Mouse (Mus musculus): ENCODE data around the gene Rptor.
"Not testable (repeated sequence)": the region's sequence is repeated elsewhere in the genome, so short reads cannot be mapped to it uniquely, and the experiment has no call there.

The Rptor gene

DNA sequence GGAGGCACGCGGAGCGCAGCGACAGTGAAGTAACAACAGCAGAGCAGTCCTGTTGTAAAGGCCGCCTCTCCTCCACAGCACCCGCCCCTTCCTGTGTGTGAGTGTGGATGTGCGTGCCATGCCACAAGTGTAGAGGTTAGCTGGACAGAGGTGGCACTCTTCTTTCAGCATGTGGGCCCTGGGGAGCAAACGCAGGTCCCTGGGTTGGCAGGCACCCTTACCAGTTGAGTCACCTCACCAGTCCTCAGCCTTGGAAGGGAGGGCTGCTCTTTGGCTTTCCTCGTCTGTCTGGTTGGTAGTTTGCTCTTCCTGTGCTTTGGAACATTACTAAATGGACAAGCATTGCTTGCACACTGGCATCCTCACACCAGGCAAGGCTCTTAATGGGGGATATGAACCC is 50.6 kb downstream of the Rptor start:
- no peak for DNase-seq (ENCODE audit: low spot score)

DNA sequence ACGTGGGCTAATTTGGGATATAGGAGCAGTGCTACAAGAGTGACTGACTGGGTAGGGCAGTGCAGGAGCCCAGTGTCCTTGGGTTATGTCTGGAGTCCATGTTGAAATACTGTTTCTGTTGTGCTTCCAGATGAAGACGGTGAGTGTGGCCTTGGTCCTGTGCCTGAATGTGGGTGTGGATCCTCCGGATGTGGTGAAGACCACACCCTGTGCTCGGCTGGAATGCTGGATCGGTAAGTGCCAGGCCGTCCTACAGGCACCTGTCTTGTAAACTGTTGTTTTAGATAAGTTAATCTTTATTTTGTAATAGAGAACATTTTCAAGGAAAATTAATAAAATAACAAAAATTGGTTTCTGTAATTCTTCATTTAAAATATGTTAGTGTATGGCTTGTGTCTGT is 54.8 kb downstream of the Rptor start:
- DNase-seq (ENCODE audit: low spot score) = no peak

DNA sequence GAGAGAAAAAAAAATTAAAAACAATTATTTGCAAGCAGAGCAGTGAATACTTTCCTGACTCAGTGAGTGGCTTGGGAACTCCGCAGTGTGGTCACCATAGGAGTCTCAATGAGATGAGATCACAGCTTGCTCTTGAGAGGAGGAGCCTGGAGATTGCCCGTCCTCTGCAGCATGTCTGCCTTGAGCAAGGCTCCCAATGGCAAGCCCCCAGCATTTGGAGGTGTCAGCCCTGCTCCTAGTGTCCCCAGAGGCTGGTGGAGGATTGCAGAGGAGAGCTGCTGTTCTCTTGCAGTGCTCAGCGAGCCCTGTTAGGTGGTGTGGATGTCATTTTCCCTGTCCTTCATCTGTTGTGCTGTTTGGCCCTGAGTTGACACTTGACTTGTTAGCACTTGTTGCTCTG is 56.6 kb downstream of the Rptor start:
- DNase-seq (ENCODE audit: low spot score) = no peak

DNA sequence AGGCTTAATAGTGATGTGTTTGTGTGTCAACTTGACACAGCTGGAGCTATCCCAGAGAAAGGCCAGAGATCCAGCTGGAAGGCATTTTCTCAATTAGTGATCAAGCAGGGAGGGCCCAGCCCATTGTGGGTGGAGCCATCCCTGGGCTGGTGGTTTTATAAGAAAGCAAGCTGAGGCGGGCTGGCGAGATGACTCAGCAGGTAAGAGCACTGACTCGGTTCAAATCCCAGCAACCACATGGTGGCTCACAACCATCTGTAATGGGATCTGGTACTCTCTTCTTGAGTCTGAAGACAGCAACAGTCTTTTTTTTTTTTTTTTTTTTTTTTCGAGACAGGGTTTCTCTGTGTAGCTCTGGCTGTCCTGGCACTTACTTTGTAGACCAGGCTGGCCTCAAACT is 58.8 kb downstream of the Rptor start:
- DNase-seq (ENCODE audit: low spot score) = not testable (repeated sequence)

DNA sequence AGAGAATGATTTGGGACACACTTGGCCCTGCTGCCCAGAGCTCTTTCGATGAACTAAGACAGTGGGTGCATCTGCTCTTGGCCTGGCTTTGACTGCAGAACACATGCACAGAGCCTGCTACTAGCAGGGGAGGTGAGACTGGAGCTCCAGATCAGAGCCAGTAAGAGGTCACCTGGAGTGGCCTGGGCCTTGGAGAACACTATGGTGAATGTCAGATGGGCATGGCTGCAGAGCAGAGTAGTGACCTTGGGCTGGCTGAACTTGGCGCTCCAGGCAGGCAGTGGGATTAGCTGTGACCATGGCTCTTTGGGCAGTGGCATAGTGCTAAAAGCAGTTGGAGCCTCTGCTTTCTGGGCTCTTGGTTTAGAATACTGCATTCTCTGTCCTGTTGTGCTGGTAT is 61.2 kb downstream of the Rptor start:
- no peak for DNase-seq (ENCODE audit: low spot score)

DNA sequence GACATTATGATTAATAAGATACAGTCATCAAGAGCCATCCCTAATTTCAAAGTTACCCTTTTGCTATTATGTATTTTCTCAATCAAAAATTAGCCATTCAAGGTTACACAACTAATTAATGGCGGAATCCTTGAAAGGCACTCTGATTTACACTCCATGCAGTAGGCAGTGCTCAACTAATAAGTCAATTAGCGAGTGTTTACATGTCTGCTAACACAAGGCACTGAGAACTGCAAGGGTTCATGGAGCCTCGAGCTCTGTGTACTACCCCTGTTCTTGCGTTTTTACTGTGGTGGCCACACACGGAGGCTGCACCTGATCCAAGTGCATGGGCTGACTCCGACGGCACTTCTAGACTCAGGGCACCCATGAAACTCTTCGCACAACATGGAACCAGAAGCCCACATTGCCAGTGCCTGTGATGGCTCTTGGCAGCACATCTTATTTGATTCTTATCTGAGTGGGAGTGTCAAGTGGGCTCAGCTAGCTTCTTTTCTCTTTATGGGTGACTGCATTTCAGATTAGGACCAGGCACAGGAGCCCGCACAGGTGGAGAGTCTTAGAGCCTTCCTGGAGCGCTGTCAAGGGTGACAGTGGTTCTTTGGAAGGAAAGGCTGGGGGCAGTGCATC is 62.1 kb downstream of the Rptor start:
- DNase-seq (ENCODE audit: low spot score) = no peak

DNA sequence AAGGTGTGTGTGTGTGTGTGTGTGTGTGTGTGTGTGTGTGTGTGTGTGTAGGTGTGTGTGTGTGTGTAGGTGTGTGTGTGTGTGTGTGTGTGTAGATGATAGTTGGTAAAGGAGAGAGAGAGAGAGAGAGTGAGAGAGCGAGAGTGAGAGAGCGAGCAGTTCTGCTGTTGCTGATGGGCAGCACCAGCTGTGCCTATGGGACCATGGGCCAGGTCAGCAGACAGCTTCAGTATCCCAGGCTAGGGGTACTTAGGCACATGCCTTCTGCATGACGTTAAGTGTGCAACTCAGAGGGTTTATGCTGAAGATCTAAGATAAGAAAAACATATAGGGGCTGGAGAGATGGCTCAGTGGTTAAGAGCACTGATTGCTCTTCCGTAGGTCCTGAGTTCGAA is 62.6 kb downstream of the Rptor start:
- DNase-seq (ENCODE audit: low spot score) = no peak

DNA sequence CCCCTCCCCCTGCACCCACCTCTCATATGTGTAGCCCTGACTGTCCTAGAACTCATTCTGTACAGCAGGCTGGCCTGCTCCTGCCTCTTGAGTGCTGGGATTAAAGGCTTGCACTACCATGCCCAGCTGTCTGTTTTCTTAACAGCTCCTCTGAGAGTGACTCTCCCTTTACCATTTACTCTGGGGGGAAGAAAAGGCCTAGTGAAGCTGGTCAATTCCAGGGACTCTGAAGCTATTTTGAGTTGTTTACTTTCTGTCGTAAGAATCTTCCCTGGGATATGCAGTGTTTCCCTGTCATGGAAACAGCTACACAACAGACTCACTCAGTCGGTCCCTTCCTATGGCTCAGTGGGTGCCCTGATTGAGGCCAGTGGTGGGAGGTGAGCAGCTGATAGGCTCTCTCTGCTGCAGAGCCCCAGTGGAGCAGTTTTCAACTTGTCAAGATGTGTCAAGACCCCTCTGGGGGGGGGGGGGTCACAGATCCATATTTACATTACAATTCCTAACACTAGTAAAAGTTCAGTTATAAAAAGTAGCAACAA is 63.9 kb downstream of the Rptor start:
- DNase-seq (ENCODE audit: low spot score) = no peak

DNA sequence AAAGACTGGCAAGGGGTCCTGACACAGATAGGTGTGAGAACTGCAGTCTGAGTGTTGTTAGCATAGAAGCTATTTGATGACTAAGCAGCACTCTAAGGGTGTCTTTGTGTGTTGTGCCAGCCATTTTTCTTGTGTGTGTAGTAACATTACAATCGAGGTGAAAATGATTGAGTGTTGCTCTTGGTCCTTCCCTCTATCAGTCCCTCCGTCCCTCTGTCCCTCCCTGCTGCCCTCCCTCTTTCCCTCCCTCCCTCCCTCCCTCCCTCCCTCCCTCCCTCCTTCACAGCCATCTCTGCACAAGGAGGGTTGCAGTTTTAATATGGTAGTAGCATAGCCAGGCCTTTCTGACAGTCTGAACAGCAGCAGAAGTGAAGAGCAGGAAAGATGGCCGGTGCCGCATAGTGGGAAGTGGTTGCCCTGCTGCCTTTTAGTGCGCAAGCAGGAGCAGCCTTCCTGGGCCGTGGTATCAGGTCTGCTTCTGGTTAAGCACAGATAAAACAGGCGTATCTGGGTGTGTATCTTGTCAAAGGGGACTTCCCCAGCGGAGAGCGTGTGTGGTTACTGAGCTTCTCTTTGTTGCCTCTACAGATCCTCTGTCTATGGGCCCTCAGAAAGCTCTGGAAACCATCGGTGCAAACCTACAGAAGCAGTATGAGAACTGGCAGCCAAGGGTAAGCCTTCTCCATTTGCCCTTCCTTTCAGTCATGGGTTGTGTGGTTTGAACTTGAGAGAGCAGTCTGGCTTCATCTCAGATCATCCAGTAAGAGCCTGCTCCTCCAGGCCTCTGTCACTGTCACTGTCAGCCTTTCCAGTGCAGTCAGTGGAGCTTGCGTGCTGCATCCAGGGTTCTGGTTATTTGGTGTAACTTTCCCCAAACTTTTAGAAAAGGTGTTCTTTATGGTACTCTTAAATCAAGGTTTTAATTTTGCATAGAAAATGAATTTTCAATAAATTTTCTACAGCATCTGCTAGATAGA is 68.3 kb downstream of the Rptor start:
- no peak for DNase-seq (ENCODE audit: low spot score)

DNA sequence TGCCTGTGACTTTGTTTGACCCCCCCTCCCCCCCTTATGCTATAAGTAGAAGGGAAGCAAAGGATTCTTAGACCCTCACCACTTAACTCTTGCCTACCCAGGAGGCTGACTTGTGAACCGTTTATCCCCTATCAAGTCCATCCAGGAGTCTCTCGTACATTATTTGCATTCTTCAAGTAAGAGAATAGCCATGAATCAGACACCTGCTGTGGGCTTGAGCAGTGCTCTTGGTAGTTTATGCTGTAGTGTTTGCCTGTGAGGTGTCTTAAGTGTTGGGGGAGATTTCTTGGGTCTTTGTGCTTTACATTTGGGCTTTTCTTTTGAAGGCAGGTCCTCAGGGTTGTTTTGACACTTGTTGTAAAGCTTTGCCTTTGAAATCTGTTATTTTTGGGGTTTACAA is 69.3 kb downstream of the Rptor start:
- no peak for DNase-seq (ENCODE audit: low spot score)

DNA sequence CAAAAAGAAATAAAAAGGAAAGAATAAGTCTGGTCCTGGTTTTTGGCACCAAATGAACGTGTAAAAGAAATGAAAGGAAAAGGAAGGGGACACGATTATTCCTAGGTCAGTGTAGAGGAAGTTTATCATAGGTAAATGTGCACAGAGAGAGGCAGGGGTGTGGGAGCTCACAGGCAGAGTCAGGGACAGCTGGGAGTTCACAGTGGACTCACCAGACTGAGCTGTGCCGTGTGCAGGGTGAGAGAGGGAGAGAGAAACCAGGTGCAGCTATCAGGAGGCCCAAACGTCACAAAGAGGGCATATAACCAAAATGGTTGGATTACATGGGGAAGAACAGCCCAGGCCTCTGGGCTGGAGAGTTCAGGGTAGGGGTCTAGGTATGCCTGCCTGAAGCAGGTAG is 70.1 kb downstream of the Rptor start:
- no peak for DNase-seq (ENCODE audit: low spot score)

DNA sequence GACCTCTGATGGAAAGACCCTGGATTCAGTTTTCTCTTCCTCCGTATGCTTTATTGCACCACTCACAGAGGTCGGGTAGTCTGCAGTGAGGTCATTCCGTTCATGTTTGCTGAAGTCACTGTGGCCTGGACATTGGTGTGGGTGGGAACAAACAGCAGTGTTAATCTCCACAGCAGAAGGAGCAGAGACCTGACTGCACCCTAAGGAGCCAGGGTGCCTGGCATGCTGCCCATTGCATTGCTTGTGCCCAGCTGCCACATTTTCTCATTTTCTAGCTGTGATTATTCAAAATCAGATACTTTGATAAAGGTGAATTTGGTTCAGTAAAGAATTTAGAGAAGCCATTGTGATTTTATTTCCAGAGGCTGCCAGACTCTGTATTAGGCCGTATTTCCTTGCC is 72.1 kb downstream of the Rptor start:
- DNase-seq (ENCODE audit: low spot score) = no peak

DNA sequence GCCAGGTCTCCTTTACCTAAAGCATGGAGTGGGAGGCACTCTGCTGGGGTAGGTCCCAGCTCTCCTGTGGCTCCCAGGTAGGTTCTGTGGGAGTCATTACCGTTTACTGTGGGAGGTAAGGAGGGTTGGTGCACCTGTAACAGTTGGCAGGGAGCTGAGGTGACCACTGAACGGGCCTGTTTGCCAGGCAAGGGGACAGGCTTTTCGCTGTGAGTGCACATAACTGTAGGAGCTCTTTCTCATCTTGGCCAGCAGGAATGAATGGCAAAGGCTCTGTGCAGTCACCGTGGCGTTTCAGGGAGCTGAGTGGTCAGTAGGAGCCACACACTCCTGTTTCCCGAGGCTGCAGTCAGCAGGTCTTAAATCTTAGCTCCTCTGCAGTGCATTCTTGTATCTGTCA is 72.8 kb downstream of the Rptor start:
- no peak for DNase-seq (ENCODE audit: low spot score)

DNA sequence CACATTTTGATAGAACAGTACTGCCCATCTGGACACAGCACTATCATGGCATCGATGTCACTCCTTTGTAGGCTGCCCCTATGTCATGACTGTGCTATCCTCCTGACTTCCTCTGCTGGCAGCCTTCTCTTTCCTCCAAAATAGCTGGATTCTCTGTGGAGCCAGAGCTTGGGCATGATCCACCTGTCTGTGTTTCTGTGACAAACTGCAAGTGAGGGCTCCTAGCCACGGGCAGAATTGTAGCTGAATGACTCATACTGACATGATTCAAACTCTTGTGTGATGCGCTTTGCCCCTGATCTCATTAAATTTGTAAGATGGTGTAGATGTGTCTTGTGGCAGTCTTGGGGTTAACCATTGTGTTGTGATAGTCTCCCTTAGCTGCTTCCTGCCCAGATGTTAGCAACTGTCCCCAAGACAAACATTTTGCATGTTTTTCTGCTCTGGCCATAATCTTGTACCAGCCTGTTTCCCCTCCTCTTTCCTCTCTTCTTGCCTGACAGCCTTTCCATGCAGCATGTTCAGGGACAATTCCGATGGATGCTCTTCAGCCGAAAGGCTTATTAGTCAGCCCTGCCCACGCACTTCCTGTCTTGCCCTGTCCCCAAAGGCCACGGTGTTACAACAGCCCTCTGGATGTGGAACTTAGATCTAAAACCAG is 74.2 kb downstream of the Rptor start:
- no peak for DNase-seq (ENCODE audit: low spot score)

DNA sequence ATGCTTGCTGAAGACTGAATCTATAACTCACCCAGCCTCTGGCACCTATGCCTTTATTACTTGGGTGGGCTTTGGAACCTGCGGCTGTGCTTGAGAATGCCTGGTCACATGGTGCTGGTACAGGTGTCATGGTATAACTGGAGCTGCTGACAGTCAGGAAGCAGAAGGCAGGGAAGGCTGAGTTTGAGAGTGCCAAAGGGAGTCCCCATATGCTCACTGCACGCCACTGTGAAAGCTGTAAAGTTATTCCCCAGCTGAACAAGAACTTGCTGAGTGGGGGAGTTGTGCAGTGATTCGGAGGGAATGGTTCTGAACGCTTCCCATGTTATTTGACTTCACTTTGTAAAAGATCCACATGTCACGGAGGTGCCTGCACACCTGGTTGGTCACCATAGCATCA is 75.7 kb downstream of the Rptor start:
- DNase-seq (ENCODE audit: low spot score) = no peak

DNA sequence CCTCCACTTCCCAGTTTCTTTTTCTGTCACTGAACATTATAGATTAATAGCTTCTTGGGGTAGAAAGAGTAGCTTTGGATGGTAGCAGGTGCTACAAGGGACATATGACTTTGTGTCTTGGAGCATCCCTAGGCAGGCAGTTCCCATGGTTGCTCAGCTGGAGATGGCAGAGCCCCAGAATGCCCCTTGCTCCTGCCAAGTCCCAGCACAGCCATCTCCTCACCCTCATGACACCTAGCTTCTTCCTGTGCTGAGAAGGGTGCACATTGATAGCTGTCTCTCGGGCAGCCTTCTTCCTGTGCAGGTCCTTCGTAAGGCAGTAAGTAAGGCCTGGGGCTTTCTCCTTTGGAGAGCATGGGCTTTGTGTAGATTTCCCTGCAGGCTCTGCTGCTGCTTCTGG is 78.0 kb downstream of the Rptor start:
- DNase-seq (ENCODE audit: low spot score) = no peak

DNA sequence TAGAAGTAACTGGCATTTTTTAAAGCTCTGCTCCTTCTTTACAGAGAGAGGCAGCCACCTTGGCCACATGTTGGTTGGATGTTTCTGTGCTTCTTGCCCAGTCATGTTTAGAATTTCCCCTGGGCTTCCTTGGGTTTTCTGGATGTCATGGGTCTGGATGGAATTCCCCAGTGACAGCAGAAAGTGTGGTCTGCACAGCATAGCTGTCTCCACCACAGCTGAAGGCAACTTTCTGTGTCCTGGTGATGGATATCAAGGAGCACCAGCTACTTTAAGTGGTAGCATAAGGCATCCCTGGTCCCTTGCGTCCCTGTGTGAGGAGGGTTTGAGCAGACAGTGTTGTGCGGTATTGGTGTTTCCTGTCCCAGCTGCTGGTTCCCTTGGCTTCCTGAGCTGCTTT is 79.6 kb downstream of the Rptor start:
- DNase-seq (ENCODE audit: low spot score) = no peak

DNA sequence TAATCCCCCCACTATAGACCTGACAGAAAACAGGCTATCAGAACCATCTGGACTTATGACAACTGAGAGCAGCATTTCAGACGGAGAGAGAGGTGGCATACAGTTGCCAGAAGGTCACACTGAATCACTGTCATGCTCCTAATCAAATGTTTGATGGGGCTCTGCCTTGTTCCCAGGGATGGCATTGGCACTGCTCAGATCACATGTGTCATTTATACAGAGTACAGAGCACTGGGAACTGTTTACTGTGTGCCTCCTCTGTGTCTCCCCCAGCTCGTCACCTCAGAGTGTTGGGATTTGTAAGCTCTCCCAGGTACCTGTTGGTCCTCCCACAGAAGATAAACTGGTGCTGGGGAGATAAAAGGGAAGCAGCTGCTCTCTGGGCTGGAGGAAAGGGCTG is 81.1 kb downstream of the Rptor start:
- DNase-seq (ENCODE audit: low spot score) = no peak

DNA sequence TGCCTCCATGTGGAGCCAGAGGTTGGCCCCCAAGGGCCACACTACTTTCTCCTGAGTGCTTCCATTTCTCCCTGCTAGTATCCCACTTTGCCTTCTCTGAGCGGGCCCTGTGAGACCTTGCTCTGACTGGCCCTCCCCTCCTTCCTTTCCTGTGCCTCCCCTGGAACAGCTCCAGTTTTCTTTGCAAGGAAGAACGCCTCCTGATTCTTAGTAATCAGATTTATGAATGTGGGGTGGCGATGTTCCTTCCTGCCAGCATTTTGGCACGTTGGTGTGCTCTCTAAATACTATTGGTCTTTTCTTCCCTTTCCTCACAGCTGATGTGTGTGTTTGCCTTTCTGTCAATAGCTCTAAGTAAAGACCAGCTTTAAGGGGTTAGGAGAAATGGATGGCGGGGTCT is 82.8 kb downstream of the Rptor start:
- no peak for DNase-seq (ENCODE audit: low spot score)

DNA sequence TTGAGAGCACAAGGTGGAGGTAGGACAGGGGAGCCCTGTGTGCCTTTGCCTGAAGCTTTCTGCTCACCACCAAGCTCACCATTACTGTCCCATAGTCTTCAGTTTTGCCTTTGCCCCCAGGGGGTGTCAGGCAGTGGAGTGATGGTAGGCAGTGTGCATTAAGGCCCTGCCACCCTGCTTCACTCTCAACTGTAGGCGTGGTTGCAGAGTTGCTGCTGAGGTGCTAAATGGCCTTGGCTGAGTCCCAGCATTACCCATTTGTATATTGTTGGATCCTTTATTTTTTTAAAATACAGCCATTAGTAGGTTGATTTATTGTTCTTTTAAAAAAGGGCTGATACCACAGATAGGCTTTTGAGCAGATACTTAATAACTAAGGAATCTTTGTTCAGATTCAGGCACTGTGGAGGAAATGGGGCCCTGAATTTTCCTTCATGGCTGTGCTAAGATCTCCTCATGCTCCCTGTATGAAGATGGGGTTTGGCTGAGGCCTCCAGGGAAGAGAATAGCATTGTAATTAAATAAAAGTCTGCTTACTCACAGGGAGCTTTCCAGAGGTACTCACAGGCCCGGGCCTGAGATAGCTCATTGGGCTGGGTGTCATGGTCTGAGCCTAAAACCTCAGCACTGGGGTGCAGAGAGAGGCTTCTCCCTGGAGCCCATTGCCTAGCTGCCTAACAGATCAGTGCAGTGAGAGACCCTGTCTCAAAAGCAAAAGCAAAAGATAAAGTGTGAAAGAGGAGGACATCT is 83.4 kb downstream of the Rptor start:
- DNase-seq (ENCODE audit: low spot score) = no peak

DNA sequence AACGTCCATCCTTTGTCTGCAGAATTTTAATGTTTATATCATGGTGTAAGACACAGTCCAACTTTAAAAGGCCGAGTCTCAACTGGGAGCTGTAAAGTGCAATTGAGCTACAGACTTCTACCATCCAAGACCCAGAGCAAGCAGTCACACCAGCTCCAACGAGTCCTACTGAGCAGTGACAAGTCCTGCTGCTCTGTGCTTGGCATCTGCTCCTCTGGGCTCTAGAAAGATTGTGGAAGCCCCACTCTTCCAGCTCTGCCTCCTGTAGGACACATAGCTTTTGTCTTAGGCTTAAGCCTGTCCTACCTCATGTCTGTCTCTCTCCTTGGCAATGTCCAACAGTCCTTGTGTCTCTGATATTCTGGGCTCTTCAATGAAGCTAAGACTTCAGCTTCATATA is 84.6 kb downstream of the Rptor start:
- no peak for DNase-seq (ENCODE audit: low spot score)

DNA sequence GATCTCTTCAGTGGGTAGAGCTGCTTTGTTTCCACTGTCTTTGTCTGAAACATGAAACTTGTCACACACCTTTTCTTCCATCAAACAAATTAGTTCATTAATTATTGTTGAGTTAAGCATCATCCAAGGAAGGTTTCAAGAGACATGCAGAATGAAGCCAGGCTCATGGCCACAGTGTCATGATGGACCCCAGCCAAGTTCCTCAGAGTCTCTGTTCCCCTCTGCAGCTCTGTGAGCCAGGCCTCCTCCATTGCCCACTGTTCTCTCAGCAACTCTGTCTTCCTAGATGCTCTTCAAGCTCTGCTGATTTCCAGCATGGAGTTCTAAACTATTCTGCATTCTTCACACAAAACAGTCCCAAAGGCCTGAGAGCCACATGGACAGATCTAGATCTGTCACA is 85.3 kb downstream of the Rptor start:
- no peak for DNase-seq (ENCODE audit: low spot score)
